In genomic region chr17:12741218-12741968, GRCm38 (mm10) we compare ENCODE assay signal across 8 mouse cellular contexts. TPM values are rescaled to one million over a fixed set of nuclear protein-coding genes. Genes with fewer than 3 reads are reported as not detected.
DNase-seq lines count a peak whose midpoint lies in the region; ATAC-seq lines count a peak whose summit lies in the region.

No protein-coding gene starts in this region.

- intact Hi-C loops in left cerebral cortex, postnatal 36 days (cut with DNase I): no loop called here

- 56% methylated on average over 45 of the region's 45 CpGs for WGBS in hindbrain, embryonic 12.5 days

- H3K27ac ChIP-seq in hindbrain, embryonic 12.5 days: no peak overlapping the region

- H3K4me2 ChIP-seq in hindbrain, embryonic 12.5 days (replicated peaks): peak overlapping the region; percentile 63

- ATAC-seq in hindbrain, embryonic 12.5 days (ENCODE audit: low FRiP score): peak; percentile 66
- ATAC-seq in megakaryocyte progenitor cell, adult 5-6 weeks (replicated peaks; ENCODE audit: poor library complexity): peak; percentile 62
- ATAC-seq in erythroid progenitor cell, adult 5-6 weeks (replicated peaks; ENCODE audit: low FRiP score, poor library complexity, severe bottlenecking): no peak

- no peaks in the 10 kb centered on the region for H3K4me1 ChIP-seq in hindbrain, embryonic 12.5 days

- H3K36me3 ChIP-seq in hindbrain, embryonic 12.5 days: peaks cover 69% of the 10 kb centered on the region

- peak overlapping the region; percentile 62 for H3K9ac ChIP-seq in hindbrain, embryonic 12.5 days

- H3K9me3 ChIP-seq in hindbrain, embryonic 12.5 days (replicated peaks): peaks cover 29% of the 10 kb centered on the region

- no peaks in the 10 kb centered on the region for H3K27me3 ChIP-seq in hindbrain, embryonic 12.5 days

- peak; percentile 86 for DNase-seq in R1 (ENCODE audit: low read depth, low spot score)
- peak; percentile 78 for DNase-seq in cerebellum, adult 11-12 months
- DNase-seq in forelimb bud, embryonic 11.5 days (ENCODE audit: low read depth, low spot score): peak; percentile 82
- peak; percentile 20 to 41 for DNase-seq in left cerebral cortex, postnatal 36 days (ENCODE audit: low spot score in 2 of 2)
- peak; percentile 30 to 38 for DNase-seq in right cerebral cortex, adult 2 months (ENCODE audit: low spot score in 2 of 2)

- peak overlapping the region; percentile 47 for H3K4me3 ChIP-seq in hindbrain, embryonic 12.5 days

RNA-seq across cellular contexts. Expression of gene Igf2r, which starts 28.1 kb away (rescaled TPM):
- polyA plus RNA-seq in hindbrain, embryonic 12.5 days (2016; fragmentation: Nextera tagmentation; extraction: Ambion mirVana): 27.5 and 30.4 TPM in 2 replicates
- 10 to 100 TPM; 27.0 to 27.7 TPM for total RNA-seq in left cerebral cortex, postnatal 36 days (2021)
- 1.2 and 2.6 TPM in 2 replicates for total RNA-seq in megakaryocyte progenitor cell, adult 5-6 weeks (2015)
- total RNA-seq in megakaryocyte progenitor cell, adult 5-6 weeks (2017): 3.0 and 4.1 TPM in 2 replicates
- 1.7 and 2.2 TPM in 2 replicates for total RNA-seq in erythroid progenitor cell, adult 5-6 weeks (2015; ENCODE audit: low replicate concordance)
- total RNA-seq in erythroid progenitor cell, adult 5-6 weeks (2017; ENCODE audit: low replicate concordance): 5.4 and 12.9 TPM in 2 replicates

Comparison
In these comparisons a context has a peak if more than half of its experiments do, and no peak if none do; other contexts are left out.
1. DNase-seq: peak in every context shown above with its lines; median percentile 86 in R1; 82 in forelimb bud, embryonic 11.5 days; 78 in cerebellum, adult 11-12 months; 34 in right cerebral cortex, adult 2 months; 30 in left cerebral cortex, postnatal 36 days.